Mouse (Mus musculus) retina, adult 2 months (tissue): ENCODE measurements at regions not wholly inside any gene's neighbourhood (a gene's known extent, or its start where the extent isn't known, plus 50 kb on each side); places are given as distances from the start of the nearest gene placed in this dataset.

ENCODE experiments used
- DNase-seq: peaks from one replicate; pipeline ENCODE4 v3.0.0-alpha.2; 2012; ENCODE audit warnings: low read depth, low spot score

DNA sequence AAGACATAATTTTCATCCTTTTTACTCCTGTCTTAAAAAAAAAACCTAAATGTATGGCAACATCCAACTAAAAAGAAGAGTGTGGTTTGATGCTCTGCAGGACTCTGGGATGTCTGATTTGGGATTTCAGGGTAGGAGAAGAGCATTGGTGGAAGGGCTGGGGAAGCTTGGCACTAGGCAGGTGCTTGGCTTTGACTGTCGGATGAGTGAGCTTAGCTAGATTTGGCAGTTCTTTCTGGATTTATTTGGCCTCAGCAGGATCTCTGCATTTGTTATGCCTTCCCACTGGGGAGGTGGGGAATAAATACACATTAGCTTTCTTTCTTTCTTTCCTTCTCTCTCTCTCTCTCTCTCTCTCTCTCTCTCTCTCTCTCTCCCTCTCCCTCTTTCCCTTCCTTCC is 118.1 kb upstream of the Auts2 start:
- DNase-seq: no peak

GRCm38 (mm10) chr5:132660036-132660435 is 116.9 kb upstream of the Auts2 start:
- DNase-seq: no peak

DNA sequence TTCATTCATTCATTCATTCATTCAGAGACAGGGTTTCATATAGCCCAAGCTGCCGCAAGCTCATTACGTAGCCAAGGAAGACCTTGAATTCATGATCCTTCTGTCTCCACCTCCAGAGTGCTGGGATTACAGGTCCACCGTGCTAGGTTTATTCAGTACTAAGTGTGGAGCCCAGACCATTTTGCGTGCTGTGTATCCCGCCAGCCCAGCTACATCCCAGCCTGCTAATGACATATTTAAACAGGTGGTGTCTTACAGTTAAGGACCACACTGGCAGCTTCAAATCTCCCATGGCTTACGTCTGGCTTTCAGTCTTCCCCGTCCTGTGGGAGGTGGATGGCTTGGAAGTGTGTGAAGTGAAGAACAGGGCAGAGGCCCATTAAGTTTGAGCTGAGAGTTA is 111.2 kb upstream of the Auts2 start:
- DNase-seq: no peak

DNA sequence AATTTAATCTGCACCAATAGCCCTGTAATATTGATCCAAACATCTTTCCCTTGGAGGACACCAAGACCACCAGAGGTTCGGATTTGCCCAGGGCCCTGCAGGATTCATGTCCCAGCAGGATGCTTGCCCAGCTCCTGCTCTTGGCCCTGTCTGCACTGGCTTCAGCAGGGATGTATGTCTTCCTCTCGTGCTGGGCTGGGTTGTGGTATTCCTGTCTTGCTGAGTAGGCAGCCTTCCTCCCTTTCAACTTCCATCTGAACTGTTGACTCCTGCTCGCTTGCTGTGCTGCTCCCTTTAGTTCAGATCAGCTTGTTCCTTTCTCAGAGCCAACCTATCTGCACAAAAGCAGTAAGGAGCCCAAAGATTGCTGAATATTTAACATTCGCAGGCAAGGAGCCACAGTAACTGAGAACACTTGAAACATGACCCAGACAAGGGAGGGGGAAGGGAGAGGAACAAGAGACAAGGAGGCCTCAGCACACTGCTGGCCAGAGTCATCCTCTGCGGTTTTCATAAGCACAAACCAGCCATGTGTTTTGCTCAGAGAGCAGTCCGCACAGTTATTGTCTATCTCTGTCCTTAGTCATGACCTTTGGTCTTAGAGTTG is 110.7 kb upstream of the Auts2 start:
- DNase-seq: no peak

DNA sequence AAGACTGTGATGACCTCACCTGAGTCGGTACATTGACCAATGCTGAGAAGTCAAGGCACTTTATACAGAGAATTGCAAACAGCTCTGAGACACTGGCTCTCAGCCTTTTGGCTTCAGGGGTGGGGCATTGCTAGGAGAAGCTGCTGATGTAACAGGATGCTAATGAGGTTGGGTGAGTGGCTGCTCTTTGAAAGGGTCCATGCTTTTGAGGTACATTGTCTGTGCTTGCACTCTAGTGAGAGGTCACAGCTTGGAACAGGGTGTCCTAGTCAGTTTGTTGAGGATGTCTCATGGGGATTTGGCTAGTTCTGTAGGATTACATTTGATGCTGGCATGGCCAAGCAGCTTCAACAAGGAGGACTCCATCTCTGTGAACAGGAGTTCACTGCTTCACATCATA is 109.1 kb upstream of the Auts2 start:
- DNase-seq: no peak

DNA sequence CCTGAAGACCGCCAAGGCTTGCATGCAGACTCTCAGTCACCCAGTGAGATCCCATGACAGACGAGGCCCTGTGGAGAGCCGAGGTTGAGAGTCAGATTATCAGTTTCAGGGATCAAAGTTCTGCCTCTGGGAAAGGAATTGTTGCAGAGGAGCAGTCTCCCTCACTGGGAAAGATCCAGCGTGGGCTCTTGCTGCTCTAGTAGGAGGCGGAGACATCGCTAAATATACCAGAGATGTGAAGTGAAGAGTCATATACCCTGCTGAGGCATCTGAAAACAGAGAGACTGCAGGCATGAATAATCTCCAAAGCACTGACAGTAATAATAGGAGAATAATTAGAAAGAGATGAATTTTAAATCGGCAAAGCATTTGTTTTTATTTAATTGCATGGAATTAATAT is 106.6 kb upstream of the Auts2 start:
- no peak for DNase-seq

GRCm38 (mm10) chr5:132648751-132649150 is 105.6 kb upstream of the Auts2 start:
- DNase-seq: no peak

DNA sequence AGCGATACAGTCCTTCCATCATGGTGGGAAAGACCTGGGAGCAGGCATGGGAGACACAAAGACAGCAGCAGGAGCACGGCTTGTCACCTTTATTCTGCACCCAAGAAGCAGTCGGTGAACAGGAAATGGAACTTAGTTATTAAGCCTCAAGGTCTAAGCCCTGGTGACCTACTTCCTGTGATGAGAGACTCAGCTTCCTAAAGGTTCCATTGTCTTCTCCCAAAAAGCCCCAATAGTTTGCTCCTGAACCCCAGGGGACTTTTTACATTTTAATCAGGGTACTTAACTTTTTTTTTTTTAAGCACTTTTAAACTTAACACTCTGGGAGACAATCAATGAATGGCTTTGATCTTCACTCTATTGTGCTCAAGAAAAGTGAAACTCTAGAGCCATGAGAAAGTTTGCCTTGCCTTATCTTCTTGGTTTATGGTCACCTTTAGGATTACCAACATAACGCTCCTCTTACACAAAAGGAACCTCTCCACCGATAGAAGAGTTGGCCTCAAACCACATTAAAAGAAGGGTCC is 101.6 kb upstream of the Auts2 start:
- DNase-seq: no peak

- no peak for DNase-seq
Measured at GRCm38 (mm10) chr5:132643270-132643669, 100.1 kb upstream of the Auts2 start.

GRCm38 (mm10) chr5:132633198-132633884 is 90.2 kb upstream of the Auts2 start:
- DNase-seq: no peak

DNA sequence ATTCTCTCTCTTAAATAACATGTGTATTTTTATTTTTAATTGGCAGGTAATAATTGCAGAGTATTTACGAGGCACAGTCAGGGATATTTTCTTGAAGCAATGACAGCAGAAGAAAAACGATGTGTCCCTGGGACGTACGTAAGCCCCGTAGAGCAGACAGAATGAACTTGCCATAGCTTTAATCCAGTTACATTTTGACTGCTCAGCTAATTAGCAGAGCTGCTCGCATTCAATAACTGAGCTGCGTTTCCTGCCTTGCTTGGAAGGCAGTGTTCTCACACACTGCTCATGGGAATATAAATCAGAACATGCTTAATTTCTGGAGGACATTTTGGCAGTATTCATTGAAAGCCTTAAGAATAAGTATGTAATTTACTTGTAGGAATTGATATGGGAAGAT is 78.6 kb upstream of the Auts2 start:
- DNase-seq: no peak

DNA sequence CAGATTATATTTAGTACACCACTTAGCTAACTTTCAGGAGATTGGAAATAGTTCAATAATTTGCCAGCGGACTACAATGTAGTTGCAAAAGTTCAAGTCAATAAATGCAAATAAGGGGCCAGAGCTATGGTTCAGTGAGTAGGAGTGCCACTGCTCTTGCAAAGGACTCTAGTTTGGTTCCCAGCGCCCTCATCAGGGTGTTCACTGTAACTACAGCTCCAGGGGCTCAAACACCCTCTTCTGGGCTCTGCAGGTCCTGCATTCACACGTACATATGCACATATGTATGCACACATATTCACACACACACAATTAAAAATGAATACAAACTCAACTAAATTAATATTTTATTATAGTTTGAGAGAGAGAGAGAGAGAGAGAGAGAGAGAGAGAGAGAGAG is 74.1 kb upstream of the Auts2 start:
- no peak for DNase-seq

GRCm38 (mm10) chr5:132609251-132609650 is 66.1 kb upstream of the Auts2 start:
- no peak for DNase-seq

DNA sequence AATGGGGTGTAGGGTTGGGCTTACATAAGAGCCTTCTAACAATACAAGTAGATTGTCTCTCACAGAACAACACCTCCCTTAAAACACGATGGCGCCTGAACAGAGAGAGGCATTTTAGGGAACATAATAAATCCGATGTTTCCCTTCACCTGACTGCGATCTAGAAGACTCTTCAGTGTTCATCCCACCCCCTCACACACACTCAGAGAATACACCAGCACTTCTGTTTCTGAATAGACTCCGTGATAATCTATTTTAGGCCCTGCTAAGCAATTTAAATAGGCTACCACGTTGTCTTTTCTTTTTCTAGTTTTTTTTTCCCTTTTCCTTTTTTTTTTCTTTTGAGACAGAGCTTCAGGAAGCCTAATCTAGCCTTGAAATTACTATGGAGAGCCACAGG is 63.1 kb upstream of the Auts2 start:
- DNase-seq: no peak

DNA sequence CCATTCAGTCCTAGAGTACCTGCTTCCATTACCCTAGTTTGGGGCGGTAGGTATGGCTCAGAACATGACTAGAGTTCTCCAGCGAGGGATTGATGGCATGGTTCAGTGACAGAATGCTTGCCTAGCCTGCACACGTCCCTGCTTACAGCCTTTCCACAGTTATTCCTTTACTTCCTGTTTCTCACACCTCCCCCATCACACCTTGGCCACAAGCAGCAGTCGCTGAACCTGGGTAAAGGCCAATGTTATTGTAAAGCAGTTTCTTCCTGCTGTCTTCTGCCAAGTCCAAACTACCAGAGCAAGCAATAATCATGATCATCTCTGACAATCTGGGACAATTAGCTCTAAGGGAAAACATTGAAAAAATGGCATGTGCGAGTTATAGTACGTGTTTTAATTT is 51.7 kb upstream of the Auts2 start:
- no peak for DNase-seq
